Mouse (Mus musculus): ENCODE data around the gene Nckap5. TPM values are rescaled to one million over a fixed set of nuclear protein-coding genes. Genes with fewer than 3 reads are reported as not detected.
A peak's percentile ranks its signal among the peaks of the same experiment; 100 is the strongest.

Nckap5 gene
- total RNA-seq, 4 experiments from 2014 or later: 8.9 to 14.5 (median 11.7) TPM

DNA sequence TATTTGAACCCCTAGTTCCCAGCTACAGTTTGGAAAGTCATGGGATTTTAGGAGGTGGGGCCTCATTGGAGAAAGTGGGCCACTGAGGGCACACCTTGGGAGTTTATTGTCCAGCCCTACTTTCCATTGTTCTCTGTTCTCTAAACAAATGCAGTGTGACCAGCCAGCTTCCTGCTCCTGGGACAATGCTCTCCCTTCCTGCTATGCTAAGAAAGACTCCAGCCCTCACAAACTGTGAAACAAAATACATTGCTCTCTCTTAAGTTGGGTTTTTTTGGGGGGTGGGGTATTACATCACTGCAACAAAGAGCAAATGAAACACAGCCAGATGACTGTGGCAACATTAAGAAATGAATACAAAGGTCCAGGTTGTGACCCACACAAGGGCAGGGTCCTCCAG, 426.6 kb downstream of the Nckap5 start:
- DNase-seq (ENCODE audit: low spot score in 2 of 2): no peak

DNA sequence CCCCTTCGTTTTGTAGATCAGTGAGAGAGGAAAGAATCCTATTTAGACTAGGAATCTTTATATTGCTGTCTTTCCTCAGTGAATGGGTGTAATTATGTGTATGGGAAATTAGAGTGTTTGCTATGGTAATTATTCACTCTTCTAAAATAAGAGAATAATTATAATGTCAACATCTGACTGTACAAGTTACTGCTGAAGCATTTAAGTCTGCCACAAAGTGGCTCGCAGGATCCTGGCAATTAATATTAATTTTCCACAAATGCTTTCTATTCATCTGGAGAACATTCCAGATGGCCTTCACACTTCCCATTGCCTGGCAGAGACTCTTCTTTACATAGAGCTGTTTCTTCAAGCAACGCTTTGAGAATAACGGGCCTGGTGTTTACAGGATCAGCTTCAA, 439.4 kb downstream of the Nckap5 start:
- DNase-seq (ENCODE audit: low spot score in 2 of 2): peak; percentile 9 to 12

DNA sequence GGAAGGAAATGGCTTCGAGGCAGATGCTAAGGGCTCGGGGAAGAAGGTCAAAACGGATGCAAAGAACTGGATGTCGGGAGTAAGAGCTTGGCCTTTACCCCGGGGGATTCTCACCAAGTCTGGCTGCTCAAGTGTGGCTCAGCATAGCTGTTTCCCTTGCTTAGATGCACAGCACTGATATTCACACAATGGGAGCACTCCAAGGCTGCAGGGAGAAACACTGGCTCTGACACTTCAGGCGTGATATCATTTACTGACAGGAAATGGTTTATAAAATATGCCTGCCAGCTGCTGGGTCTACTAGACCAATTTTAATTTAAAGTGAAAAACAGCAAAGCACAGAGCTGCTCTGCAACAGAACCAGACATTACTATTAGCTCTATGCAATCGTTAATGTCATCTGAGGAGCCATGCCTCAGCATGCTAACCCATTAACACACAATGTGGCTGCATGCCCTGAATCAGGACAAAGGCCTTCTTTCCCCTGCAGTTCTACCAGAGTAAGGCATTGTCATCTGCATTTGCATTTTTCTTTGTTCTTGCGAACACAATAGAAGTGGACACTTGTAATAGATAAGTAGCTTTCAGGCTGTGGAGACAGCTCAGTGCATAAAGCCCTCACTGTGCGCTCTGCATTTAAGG, 453.1 kb downstream of the Nckap5 start:
- DNase-seq (ENCODE audit: low spot score in 2 of 2): no peak

DNA sequence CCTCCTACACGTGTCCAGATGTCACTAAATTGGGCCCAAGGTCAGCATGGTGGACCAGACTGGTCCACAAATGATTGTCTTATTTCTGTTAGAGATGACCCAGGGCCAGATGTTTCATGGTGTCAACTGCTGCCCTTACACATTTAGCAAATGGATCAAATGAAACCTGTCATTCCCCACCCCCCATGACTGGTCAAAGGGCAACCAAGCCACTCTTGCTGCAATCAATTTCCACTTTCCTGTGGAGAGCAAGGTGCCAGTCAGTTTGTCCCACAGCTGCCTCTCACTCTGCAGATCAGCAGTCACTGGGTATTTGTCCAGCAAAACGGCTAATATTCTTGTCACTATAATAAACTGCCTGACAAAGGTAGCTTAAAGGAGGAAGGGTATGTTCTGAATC, 463.9 kb downstream of the Nckap5 start:
- DNase-seq (ENCODE audit: low spot score in 2 of 2): no peak

DNA sequence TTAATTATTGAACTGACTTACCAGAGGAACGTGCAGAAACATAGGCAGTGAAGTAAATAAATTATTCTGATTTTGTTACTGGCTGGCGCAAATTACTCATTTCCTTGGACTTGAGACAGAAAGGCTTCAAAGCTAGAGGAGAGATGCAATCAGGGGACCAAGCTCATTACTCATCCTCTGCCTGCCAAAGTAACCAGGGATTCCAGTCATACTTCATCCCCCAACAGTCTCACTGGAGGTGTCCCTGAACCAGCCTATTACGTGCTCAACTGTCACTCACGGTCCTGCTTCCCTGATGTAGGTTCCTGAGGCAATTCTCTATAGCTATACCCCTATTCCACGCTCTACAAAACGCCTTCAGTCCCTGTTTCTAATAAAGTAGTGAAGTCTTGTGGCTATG, 466.0 kb downstream of the Nckap5 start:
- no peak for DNase-seq (ENCODE audit: low spot score in 2 of 2)

DNA sequence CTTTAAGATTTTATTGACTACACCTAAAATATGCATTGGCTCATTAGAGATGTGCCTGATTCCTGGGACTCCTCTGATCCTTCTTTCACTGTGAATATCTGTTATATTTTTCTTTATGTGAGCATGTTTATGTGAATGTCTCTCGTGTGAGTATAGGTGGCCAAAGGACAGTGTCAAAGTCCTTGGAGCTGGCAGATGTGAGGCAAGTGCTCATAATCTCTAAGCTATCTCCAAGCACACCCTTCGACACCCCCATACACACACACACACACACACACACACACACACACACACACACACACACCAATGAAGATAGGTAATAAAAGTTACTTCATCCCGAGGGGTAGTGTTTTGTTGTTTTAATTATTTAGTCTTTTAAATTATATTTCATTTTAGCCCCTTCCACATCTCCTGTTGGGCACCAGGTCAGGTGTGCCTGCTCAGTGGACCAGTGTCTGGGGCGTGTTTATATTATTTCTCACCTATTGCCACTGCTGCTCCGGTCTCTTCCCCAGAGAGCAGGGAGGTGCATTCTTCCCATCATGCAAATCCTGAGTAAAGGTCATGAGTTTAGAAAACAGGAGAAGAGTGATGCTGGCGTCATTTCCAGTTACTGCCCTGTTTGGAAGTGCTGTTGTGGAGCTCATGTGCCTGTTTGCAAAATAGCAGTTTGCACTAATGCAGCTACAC, 469.9 kb downstream of the Nckap5 start:
- DNase-seq (ENCODE audit: low spot score in 2 of 2): no peak

DNA sequence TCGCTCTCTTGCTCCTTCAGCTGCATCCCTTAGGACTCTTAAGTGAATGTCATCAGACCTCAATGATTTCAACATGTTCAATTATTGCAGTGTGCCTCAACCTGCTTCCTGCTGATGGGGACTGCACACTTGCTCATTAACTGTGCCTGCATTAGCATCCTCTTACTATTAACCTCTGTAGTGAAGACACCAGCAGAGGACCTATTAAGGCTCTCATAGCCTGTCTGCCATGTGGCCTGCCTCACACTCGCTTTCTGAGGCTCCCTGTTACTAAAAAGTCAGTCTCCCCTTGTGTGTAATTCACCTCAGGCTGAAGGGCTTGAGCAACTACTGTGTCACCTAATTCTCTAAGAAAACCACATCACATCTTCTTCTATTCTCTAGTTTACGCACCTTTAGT, 470.5 kb downstream of the Nckap5 start:
- DNase-seq (ENCODE audit: low spot score in 2 of 2): no peak

DNA sequence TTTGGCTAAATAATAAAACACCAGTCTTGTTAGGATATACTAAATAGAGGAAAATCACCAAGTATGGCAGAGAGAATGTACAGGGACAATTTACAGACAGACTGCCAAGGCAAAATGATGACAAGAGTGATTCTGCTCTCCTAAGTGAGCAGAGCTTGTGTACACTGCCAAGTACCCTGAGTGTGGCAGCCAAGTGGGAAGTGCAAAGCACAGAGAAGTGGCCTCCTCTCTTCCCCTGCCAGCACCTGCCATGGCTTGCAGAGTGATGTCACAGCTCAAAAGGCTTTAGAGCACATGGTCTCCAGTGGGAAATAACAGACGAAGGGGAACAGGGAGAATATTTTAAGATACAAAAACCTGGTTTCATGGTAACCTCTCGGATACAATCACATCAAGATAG, 488.8 kb downstream of the Nckap5 start:
- DNase-seq (ENCODE audit: low spot score in 2 of 2): no peak

DNA sequence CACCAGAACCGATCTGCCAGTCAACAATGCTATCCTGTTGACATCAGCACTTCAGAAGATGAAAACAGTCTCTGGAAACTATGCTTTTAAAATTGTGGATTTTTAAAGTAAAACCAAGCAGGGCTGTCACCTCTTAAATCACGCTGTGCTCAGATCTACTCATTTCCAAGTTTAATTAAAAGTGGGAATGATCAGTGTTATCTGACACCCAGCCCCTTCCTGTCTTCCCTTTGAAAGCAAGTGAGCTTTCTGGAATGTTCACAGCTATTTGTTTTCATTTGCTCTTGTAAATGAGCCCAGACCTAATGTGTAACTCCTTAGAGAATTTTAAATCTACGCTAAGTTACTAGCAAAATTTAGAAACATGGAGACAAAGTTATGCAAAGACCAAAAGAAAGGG, 491.3 kb downstream of the Nckap5 start:
- no peak for DNase-seq (ENCODE audit: low spot score in 2 of 2)

DNA sequence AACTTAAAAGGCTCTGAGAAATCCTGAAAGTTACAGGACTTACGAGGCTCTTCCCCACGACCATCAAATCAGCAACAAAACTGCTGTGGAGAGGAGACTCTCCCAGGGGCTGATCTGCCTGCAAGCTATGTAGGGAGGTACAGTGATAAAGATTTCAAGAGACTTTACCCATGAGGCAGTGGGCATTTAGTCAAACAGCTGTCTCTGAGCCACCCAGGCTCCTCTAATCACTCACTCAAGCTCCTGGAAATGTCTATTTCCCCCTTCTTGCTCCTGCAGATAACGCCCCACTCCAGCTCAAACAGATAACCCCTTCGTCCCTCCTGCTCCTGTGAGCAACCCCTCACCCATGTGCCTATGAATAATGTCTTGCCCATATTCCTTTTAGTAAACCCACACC, 496.4 kb downstream of the Nckap5 start:
- DNase-seq (ENCODE audit: low spot score in 2 of 2): no peak

DNA sequence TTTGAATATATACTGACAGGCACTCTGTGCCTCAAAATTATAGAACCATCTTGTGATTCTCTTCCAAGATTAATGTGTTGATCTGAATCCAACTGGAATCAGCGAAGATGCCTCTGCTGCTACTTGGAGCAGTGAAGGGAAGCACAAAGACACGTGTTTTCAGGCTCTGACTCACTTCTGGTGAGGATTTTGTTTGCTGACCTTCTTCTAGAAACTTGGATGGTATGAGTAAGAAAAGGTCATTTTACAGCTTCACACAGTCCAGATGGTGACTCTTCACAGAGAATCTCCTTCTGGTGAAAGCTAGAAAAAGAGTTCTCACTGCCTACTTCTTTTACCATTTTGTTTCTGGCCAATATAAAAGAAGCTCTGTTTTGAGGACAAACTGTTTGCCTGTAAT, 498.6 kb downstream of the Nckap5 start:
- peak; percentile 10 to 32 for DNase-seq (ENCODE audit: low spot score in 2 of 2)

DNA sequence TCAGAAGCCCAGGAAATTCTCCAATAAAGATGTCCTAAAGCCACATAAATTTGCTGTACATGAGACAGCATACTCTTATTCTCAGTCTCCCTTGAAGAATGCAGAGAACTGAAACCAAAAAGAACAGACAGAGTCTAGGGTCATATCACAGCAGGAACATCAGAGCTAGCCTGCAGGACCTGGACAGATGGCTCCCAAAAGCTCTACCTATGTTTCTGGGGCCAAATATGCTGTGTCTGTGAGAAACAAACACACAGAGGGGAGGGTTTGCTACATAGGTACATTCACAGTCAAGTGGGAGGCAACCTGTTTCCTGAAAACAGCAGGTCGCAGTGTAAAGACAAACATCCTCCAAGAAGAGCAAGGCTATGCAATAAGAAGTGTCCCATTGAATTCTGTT, 509.9 kb downstream of the Nckap5 start:
- DNase-seq (ENCODE audit: low spot score in 2 of 2): no peak

DNA sequence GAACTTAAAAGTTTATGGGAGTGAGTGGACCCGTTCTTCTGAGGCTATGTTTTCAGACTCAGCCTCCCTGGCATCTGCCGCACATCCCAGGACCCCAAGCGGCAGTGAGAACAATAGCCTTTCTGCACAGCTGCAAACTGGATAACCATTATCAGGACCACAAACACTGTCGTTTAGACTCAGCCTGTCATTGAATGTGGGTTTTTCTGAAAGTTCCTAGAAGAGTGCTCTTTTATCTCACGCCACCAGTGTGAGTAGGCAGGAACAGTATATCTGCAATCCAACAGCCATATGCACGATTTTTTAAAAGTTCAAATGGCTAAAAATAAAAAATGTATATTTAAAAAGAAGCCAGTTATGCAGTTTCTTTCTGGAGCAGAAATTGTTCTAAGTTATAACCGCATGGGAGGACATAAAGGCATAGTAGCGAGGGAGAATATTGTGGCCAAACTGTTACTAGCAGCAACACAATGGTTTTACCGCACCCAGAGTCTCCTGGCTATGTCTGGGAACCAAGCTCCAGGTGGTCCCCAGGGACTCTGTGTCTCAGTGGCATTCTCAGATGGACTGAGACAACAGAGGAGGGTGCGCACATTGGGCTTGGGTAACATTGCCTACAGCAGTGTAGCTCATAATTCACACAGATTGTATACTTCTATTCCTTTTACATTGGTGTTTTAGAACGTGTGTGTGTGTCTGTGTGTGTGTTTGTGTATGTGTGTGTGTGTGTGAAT, 512.6 kb downstream of the Nckap5 start:
- no peak for DNase-seq (ENCODE audit: low spot score in 2 of 2)

DNA sequence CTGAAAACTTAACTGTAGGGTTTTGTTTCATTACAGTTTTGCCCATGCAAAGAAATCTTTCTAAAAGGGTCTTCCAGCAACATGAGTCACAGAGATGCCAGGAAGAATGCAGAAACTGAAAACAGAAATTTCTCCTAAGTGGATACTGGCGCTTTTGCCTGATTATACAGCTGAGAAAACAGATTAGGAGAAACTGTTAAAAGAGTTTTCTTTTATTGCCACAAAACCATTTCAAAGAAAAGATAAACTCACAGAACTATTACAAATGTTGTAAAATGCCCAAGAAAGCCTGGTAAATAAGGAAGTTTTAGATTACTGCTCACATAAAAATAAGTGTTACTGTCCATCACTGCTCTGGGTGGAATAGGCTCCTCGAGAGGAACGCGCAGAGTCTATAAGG, 513.3 kb downstream of the Nckap5 start:
- DNase-seq (ENCODE audit: low spot score in 2 of 2): no peak

DNA sequence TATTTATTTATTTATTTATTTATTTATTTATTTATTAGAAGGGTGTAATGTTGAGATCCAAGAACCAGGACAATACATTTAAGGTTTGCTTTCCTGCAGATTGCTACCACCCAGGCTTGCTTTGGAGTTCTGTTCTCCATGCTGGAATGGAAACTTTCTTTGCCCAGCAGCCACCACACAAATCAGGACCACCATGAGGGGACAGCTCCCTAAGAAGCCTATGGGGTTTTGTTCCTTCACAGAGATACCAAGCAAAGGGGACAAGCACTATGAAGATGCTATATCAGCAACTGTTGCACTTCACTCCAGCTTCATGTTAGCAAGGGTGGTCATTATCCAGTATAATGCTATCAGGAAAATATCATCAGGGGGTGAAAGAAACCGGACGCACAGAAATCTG, 513.7 kb downstream of the Nckap5 start:
- DNase-seq (ENCODE audit: low spot score in 2 of 2): no peak

DNA sequence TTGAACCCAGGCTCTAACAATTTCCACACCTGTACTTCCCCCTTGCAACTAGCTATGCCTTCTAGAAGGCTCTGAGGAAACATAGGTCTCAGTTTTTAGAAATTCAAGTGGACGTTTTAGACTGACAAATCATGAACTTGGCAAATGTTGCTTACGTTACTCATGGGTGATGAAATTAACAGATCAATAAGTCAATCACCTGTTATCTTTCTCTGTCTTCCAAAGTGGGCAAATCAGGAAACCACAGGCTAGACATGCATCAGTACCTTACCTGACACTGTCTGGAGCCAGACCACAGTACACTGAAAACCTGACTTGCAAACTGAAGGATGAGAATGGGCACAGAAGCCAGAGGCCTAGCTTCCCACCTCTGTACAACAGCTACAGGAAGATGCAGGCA, 529.5 kb downstream of the Nckap5 start:
- DNase-seq (ENCODE audit: low spot score in 2 of 2): no peak

DNA sequence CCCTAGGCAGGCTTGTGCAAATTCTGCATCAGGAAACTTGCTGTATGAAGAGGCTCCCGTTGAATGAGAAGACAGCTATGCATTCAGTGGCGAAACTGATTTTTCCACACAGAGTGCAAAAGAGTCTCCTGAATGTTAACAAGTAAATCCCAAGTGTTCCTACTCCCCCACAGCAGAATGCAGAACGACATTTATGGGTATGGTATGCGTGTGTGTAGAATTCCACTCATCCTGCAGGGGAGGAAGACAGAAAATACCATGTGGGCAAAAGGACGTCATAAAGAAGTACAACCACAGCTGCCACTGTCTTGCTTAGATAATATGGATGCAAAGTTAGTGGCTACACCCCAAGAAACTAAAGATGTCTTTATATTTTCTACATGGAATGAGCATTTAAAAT, 565.7 kb downstream of the Nckap5 start:
- peak; percentile 18 to 19 for DNase-seq (ENCODE audit: low spot score in 2 of 2)

DNA sequence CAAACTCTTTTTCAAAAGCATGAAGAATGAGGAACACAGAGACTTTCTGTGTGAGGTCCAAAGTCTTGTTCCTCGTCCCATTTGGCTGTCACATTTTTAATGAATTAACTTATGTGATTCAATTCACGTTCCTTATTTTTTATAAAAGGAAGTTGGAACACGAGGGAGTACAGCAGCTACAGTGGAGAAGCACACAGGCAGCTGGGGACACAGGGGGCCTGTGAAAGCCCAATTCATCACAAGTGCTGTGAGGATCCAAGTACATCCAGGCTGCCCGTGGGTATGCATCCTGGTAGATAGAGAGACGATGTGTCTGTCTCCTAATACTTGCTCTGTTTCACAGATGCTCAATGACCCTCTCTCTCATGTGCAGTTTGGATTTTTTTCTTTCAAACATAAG, 576.2 kb downstream of the Nckap5 start:
- no peak for DNase-seq (ENCODE audit: low spot score in 2 of 2)

DNA sequence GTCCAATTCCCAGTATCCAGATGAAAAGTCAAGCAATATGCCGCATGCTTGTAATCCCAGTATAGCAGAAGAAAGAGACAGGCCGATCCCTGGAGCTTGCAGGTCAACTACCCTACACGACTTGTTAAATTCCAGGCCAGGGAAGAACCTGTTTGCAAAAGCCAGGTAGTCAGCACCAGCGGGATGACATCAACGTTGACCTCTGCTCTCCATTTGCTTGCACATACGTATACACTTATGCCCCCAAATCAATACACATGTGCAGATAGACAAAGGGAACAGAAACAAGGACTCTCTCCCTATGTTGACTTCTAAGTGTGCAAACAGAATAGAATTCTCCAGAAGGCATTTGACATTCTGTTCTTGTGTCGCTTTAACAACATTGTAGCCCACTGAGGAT, 576.7 kb downstream of the Nckap5 start:
- DNase-seq (ENCODE audit: low spot score in 2 of 2): no peak

DNA sequence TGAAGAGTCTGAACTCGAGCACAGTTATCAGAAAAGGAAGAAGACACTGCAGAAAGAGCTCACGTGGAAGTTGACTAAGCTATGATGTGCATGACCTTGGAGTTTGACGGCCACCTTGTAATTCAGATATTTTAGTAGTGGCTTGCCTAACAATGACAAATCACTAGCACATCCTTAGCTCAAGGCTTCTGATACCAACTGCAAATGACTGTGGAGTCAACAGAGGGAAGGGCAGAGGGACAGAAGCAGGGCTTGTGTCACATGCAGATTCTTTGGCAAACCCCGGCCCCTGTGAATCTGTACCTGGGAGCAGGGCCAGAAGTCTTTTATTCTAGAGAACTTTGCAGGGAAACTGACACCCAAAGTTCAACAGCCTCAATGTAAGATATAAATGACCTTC, 597.4 kb downstream of the Nckap5 start:
- DNase-seq (ENCODE audit: low spot score in 2 of 2): no peak

DNA sequence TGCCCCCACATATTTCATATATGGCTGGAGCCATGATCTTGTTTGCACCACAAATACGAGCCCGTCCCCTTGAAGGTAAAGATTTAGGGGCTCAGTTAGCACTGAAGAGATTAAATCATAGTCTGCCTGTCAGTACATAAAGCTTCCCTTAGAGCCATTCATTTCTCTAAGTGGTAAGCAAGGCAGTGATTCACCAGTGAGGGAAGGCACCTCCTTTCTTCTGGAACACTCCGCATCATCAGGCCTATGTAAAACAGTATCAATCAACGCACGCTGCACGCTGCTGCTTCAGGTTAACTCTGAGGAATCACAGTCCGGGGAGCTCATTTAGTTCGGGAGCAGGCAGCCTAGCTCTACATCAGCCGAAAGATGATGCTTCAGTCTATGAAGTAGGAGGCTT, 599.4 kb downstream of the Nckap5 start:
- no peak for DNase-seq (ENCODE audit: low spot score in 2 of 2)

DNA sequence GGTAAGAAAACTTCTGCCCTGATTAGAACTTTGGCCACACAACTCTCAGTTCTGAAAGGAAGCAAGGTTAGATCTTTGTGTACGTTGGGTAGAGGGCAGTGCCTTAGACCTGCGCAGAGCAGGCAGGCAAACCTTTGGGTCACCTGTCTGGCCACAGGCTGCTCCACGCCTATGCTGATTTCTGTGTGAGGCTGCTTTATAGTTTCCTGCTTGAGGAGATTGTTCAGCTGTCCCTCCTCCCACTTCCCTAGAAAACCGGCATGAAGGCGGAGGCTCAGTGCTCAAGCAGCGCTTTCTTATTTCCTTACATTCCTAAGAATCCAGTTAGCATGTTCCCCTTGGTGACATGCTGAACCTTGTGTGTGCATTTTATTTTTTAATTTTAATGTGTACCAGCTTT, 620.4 kb downstream of the Nckap5 start:
- DNase-seq (ENCODE audit: low spot score in 2 of 2): no peak

DNA sequence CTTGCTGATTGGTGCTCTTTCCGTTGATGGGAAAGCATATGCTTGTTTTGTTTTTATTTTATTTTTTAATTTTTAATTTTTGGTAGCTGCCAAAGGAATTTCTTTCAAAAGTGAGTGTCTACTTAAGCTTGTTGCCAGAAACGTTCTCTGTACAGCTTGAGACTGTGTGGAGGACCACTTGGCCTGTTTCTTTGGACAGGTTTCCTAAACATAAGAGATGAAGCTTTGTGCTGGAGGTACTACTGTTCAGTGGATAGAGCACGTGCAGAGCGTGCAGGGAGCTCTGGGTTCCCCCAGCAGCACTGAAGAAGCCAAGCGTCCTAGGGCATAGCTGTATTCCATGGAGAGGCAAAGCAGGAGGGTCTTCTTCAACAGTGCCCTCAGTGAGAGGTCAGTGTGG, 620.9 kb downstream of the Nckap5 start:
- no peak for DNase-seq (ENCODE audit: low spot score in 2 of 2)

Measured in layer of hippocampus, adult 8-10 months (tissue).